Mouse (Mus musculus): ENCODE data around the gene Lipo4. TPM values are rescaled to one million over a fixed set of nuclear protein-coding genes. Genes with fewer than 3 reads are reported as not detected.

Gene Lipo4
- not detected for polyA plus RNA-seq (2017; shearing (Covaris generic))

DNA sequence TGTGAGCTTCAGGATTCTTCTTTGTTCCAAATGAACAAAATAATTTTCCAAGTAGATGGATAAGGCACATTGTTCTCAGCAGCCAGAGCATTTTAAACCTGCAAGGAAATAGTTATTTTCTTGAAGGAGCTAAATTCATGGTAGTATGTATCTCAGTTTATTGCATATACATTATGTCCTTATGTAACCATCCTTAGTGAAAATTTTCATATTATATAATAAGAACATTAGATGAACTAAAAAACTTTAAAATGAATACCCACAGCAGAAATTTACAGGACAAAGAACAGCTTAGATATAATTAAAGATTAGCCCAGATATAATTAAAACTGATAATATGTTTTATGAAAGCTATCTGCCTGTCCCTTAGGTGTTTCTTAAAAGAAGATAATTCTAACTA is at the start of gene Lipo4:
TSS of gene Lipo4 (minus strand) at position 101 of the 400 bp plus-strand sequence.

Other genes starting within 250 kb of the Lipo4 start
- gene Rnls, start 125.5 kb downstream of the Lipo4 start, polyA plus RNA-seq (2017; shearing (Covaris generic)): 3.0 TPM
- not detected for gene Gm8978, start 107.5 kb upstream of the Lipo4 start, polyA plus RNA-seq (2017; shearing (Covaris generic))
- 0.47 TPM for gene Lipo2, start 233.6 kb upstream of the Lipo4 start, polyA plus RNA-seq (2017; shearing (Covaris generic))
- 16.7 TPM for gene Lipo3, start 244.2 kb upstream of the Lipo4 start, polyA plus RNA-seq (2017; shearing (Covaris generic))

All from effector memory CD4-positive, alpha-beta T cell, adult 5 months (primary cell).